Mouse (Mus musculus) 3T3-L1 (cell line): Measurements from ENCODE around the gene Atp4a.
A peak's percentile ranks its signal among the peaks of the same experiment; 100 is the strongest.

Experiments used
- DNase-seq: peaks from one replicate; pipeline ENCODE4 v3.0.0-alpha.2; 2015; ENCODE audit warnings: low read depth, low spot score

Gene Atp4a

DNA sequence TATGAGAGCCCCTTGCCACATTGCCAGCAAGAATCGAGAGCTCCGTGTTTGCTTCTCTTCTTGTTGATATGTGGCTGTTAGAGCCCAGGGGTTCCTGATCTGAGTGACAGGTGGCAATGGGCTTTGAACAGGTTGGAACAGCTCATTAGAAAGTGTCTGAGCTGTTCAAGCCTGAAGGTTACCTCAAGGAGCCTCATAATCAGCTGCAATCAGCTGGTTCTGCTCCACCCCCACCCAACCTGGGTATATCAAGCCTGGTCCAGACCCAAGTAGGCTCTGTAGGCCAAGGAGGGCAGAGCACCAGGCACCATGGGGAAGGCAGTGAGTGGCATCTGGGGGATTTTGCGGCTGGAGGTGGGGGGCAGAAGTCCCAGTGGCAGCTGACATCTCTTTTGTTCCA, at the start of gene Atp4a:
Gene Atp4a, plus strand, starts transcription at position 268 of the 400 bp plus-strand sequence.
- no peak for DNase-seq

DNA sequence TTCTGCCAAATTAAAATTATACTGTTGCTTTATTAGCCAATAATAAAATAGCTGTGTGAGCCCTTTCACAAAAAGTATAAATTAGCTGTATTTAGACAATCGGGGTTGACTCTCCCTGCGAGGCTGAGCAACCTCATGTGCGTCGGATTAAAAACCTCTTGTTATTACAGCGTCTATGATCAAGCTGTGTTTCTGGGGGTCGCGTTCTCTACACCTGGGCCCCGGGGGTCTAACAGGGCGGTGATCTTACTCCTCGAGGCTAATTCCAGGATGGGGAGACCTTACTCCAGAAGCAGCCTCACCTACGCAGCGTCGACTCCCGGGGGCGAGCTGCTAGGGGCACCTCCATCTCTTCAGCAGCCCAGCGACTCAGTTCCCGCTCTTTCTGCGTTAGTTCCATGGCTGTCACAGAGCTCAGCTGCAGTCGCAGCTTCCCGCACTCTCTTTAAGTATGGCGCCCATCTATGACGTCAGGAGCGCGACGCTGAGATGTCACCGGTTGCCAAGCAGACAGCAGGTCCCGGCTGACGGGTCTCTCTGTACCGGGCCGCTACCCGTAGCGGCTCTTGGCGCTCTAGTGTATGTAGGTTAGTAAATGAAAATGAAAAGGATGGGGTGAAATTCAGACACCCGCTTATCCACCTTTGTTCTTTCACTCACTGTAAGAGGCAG, 47.3 kb upstream of the Atp4a start, which contains the start of gene Haus5:
Gene Haus5, minus strand, starts transcription at position 466 of the 672 bp plus-strand sequence.
- peak; percentile 90 for DNase-seq

DNA sequence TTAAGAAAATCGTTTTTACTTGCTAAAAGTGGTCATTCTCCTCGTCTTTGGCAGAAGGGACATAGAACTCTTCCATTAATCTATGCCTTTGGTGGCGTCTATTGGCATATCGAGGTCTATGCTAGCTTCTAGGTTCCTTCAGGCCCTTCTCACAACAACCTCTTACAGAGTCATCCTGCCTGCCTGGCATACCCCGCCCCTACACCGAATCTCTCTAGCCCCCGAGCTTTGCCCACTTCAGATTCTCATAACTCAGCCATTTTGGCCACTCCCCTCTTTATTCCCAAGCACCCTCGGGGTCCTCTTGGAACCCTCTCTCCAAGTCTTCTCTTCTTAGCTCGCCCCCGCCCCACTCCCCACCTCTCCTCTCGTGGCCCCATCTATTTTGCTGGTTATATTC, 46.7 kb upstream of the Atp4a start:
- peak; percentile 7 for DNase-seq

GRCm38 (mm10) chr7:30669229-30669628, 42.8 kb upstream of the Atp4a start:
- peak; percentile 45 for DNase-seq

GRCm38 (mm10) chr7:30671480-30671879, 40.5 kb upstream of the Atp4a start, which contains the start of gene Pmis2:
TSS of gene Pmis2 (minus strand) at chr7:30671605.
- no peak for DNase-seq

- peak; percentile 82 for DNase-seq
These were observed 33.6 kb upstream of the Atp4a start for GRCm38 (mm10) chr7:30678263-30678975.

GRCm38 (mm10) chr7:30681897-30682296, 30.1 kb upstream of the Atp4a start:
- no peak for DNase-seq

- no peak for DNase-seq
These were observed 28.6 kb upstream of the Atp4a start for GRCm38 (mm10) chr7:30683425-30683824.

GRCm38 (mm10) chr7:30688325-30688724, 23.7 kb upstream of the Atp4a start:
- DNase-seq, result no peak

DNA sequence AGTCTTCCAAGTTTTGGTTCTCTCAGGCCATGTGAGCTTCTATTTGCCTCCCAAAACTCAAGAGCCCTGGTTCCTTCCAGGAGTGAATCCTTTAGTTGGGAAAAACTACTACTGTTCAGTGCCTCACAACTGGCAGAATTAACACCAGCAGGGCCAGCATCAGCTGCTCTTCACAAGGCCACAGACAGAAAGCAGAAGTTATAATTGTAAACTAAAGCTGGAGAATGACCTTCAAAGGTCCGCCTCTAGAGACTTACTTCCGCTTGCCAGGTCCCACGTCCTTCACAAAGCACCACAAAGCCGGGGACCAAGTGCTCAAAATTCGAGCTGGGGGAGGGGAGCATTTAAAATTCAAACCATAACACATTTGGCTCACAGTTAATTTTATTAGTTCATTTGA, 13.9 kb upstream of the Atp4a start:
- DNase-seq, result no peak

- peak; percentile 21 for DNase-seq
These were observed 13.4 kb upstream of the Atp4a start, which contains the start of gene 2200002J24Rik for GRCm38 (mm10) chr7:30698589-30698988. TSS of gene 2200002J24Rik (plus strand) at chr7:30698926.

DNA sequence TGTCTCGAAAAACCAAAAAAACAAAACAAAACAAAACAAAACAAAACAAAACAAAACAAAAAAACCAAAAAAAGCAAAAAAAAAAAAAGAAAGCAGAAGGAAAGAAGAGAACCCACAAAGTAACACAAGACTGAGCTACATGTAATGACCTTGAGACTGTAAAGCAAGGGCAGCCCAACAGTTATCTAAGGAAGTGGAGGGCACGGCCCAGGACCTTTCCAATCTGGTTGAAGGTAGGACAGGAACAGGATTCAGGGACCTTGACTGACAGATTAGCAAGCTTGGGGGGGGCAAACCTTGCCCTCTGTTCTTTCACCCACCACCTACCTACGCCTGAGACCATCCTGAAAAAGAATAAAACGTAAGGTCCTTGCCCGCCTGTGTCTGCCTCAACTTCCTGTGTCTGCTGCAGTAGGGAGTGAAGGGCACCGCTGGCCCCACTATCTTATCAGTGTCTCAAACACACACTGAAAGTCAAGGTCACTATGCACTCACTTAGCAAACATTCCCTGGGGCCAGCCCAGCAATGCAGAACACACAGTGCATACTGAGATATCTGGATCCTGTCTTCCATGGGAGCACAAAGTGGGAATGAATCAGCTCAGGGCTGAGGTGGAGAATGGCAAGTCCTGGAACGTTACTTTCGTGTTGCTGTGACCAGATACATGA, 5.7 kb upstream of the Atp4a start:
- no peak for DNase-seq

DNA sequence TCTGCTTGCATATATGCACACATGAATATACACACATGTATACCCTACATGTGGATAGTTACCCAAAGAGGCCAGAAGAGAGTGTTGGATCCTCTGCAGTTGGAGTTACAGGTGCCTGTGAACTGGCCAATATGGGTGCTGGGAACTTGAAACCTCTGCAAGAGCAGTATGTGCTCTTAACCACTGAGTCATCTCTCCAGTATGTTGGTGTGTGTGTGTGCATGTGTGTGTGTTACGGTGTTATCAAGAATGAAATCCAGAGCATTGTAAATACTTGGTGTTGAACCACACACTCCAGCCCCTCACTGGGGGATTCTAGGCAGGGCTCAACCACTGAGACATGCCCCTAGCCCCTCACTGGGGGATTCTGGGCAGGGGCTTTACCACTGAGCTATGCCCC, 4.6 kb upstream of the Atp4a start:
- peak; percentile 17 for DNase-seq

DNA sequence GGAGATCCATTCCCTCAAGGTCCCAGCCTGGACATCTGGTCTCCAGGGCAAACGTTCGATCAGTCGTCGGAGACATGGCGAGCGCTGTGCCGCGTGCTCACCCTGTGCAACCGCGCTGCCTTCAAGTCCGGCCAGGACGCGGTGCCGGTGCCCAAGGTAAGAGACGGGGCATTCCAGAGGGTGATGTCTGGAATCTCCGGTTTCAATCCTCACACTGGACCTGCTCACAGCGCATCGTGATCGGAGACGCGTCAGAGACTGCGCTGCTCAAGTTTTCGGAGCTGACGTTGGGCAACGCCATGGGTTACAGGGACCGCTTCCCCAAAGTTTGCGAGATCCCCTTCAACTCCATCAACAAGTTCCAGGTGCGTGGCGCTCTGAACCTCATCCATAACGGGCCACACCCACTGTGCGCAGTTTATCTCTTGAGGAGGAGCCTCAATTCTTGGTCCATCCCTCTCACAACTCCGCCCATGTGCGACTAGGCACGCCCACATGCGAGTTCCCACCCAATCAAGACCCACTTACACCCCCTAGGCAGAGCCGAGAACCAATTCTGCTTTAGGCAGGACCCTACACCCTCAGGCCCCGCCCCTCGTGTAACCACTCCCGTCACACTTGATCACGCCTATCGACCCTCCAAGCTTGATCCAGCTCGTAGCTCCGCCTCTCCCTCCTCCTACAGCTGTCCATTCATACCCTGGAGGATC, 5.2 kb downstream of the Atp4a start:
- no peak for DNase-seq

DNA sequence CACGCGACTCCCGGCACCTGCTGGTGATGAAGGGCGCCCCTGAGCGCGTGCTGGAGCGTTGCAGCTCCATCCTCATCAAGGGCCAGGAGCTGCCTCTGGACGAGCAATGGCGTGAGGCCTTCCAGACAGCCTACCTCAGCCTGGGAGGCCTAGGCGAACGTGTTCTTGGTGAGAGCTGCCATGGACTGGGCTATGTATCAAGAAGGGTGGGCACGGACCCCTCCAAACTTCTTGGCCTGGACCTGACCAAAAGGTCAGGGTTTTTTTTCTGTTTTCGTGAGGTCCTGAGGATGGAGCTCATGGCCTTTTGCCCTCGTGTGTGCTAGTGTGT, 5.7 kb downstream of the Atp4a start:
- no peak for DNase-seq

- DNase-seq, result no peak
These were observed 7.7 kb downstream of the Atp4a start for GRCm38 (mm10) chr7:30719669-30720068.

- no peak for DNase-seq
These were observed 9.3 kb downstream of the Atp4a start for GRCm38 (mm10) chr7:30721286-30721685.

- DNase-seq, result no peak
These were observed 11.4 kb downstream of the Atp4a start for GRCm38 (mm10) chr7:30723274-30723953.

DNA sequence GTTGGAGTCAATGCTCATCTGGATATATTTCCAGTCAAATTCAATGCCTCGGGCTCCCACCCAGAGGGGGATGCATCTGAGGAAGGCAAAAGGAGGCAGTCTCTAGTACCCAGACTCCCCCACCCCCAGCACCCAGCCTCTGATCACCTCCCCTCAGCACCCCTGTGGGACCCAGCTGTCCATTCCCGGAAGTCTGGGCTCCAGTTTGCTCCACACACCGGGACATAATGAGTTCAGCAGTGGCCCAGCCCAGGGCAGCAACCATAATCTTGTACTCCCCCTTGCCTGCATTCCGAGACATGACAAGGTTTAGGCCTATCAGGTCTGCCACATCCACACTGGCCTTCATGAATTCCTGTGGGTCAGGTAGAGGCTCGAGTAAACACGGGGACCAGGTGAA, 16.2 kb downstream of the Atp4a start:
- no peak for DNase-seq

- DNase-seq, result peak; percentile 11
These were observed 16.9 kb downstream of the Atp4a start for GRCm38 (mm10) chr7:30728739-30729395.
